Comparison of ENCODE assay signal across 8 mouse cellular contexts in genomic region chr3:98063833-98064232, GRCm38 (mm10). TPM values are rescaled to one million over a fixed set of nuclear protein-coding genes. Genes with fewer than 3 reads are reported as not detected.
DNase-seq lines count a peak whose midpoint lies in the region; ATAC-seq and TF ChIP-seq lines count a peak whose summit lies in the region.

No protein-coding gene starts in this region.

- H3K27me3 ChIP-seq in hindbrain, embryonic 14.5 days (ENCODE audit: control insufficient read depth, insufficient read depth, low read length), result no peaks in the 10 kb centered on the region
- H3K27me3 ChIP-seq in midbrain, postnatal 0 days (ENCODE audit: insufficient read depth, low read length), result no peaks in the 10 kb centered on the region

- H3K9ac ChIP-seq in hindbrain, embryonic 14.5 days, result 0 out of 2 replicates have a peak overlapping the region, but pooled peaks have one; percentile 24
- no peak overlapping the region for H3K9ac ChIP-seq in midbrain, postnatal 0 days (replicated peaks; ENCODE audit: low read length, poor library complexity, severe bottlenecking)

- 23% methylated on average over 9 of the region's 9 CpGs for WGBS in hindbrain, embryonic 14.5 days
- 16% methylated on average over 9 of the region's 9 CpGs for WGBS in midbrain, postnatal 0 days

- peak overlapping the region; percentile 85 for H3K27ac ChIP-seq in layer of hippocampus, adult 2 months
- H3K27ac ChIP-seq in embryonic fibroblast, embryonic 13.5 days (ENCODE audit: insufficient read depth, low read length), result peak overlapping the region; percentile 86
- peak overlapping the region; percentile 88 for H3K27ac ChIP-seq in hindbrain, embryonic 14.5 days
- H3K27ac ChIP-seq in midbrain, postnatal 0 days (ENCODE audit: low read depth, low read length), result peak overlapping the region; percentile 21

- no peak for ATAC-seq in hindbrain, embryonic 14.5 days (ENCODE audit: low FRiP score)
- peak; percentile 17; the same call in 1 of the 2 replicates for ATAC-seq in midbrain, postnatal 0 days (ENCODE audit: low FRiP score)

- H3K4me3 ChIP-seq in layer of hippocampus, adult 2 months, result peak overlapping the region; percentile 10; the same call in 1 of the 2 replicates
- no peak overlapping the region for H3K4me3 ChIP-seq in embryonic fibroblast, embryonic 13.5 days (ENCODE audit: insufficient read depth, low read length)
- H3K4me3 ChIP-seq in hindbrain, embryonic 14.5 days (replicated peaks; ENCODE audit: low read length), result no peak overlapping the region
- H3K4me3 ChIP-seq in midbrain, postnatal 0 days (ENCODE audit: low read depth, low read length), result no peak overlapping the region

- no peak for TF ChIP-seq POLR2A in embryonic fibroblast, embryonic 13.5 days (IDR thresholded peaks at IDR 0.05; ENCODE audit: low read depth, low read length)

- no peak for DNase-seq in layer of hippocampus, adult 2 months (ENCODE audit: low spot score in 2 of 2)
- no peak for DNase-seq in layer of hippocampus, postnatal 10 days (ENCODE audit: low spot score in 2 of 2)
- no peak for DNase-seq in hindbrain, embryonic 14.5 days (ENCODE audit: low spot score)
- no peak for DNase-seq in midbrain, postnatal 0 days (ENCODE audit: low spot score)
- DNase-seq in urinary bladder, postnatal 25 days (ENCODE audit: low spot score), result no peak
- DNase-seq in layer of hippocampus, postnatal 36 days, result no peak
- no peak for DNase-seq in cerebellum, postnatal 36 days

- H3K4me1 ChIP-seq in embryonic fibroblast, embryonic 13.5 days (ENCODE audit: control insufficient read depth, insufficient read depth, low read length), result peaks cover 29% of the 10 kb centered on the region
- peaks cover 42% of the 10 kb centered on the region for H3K4me1 ChIP-seq in hindbrain, embryonic 14.5 days (replicated peaks; ENCODE audit: control insufficient read depth, insufficient read depth, low read length)
- peaks cover 11% of the 10 kb centered on the region; the same call in 1 of the 2 replicates for H3K4me1 ChIP-seq in midbrain, postnatal 0 days (ENCODE audit: insufficient read depth, low read length)

- H3K4me2 ChIP-seq in hindbrain, embryonic 14.5 days (replicated peaks), result peak overlapping the region; percentile 17
- no peak overlapping the region for H3K4me2 ChIP-seq in midbrain, postnatal 0 days (ENCODE audit: low read depth, low read length, poor library complexity, severe bottlenecking)

- H3K9me3 ChIP-seq in hindbrain, embryonic 14.5 days (ENCODE audit: control insufficient read depth, low read length), result no peaks in the 10 kb centered on the region
- H3K9me3 ChIP-seq in midbrain, postnatal 0 days (ENCODE audit: low read length), result no peaks in the 10 kb centered on the region

- no peak for TF ChIP-seq CTCF in layer of hippocampus, adult 2 months (conservative IDR thresholded peaks at IDR 0.05)
- TF ChIP-seq CTCF in embryonic fibroblast, embryonic 13.5 days (IDR thresholded peaks at IDR 0.05; ENCODE audit: borderline replicate concordance, insufficient read depth, low read length), result no peak
- TF ChIP-seq CTCF in midbrain, postnatal 0 days (IDR thresholded peaks at IDR 0.05), result no peak

- H3K36me3 ChIP-seq in hindbrain, embryonic 14.5 days (replicated peaks; ENCODE audit: control insufficient read depth, insufficient read depth), result no peaks in the 10 kb centered on the region
- H3K36me3 ChIP-seq in midbrain, postnatal 0 days (ENCODE audit: insufficient read depth, low read length), result no peaks in the 10 kb centered on the region

RNA-seq across cellular contexts. Expression of gene Notch2, which starts 50.5 kb away (rescaled TPM):
- 10 to 100 TPM; 22.2 to 25.5 TPM for total RNA-seq in layer of hippocampus, adult 2 months (2021)
- total RNA-seq in layer of hippocampus, postnatal 10 days (2021), result 10 to 100 TPM; 28.6 to 32.5 TPM
- 45.2 and 49.4 TPM in 2 replicates for polyA plus RNA-seq in embryonic fibroblast, embryonic 13.5 days (2011; ENCODE audit: insufficient read length, low read depth, missing spikeins)
- 14.8 and 15.2 TPM in 2 replicates for polyA plus RNA-seq in hindbrain, embryonic 14.5 days (2014; fragmentation: Nextera tagmentation; extraction: Ambion mirVana)
- total RNA-seq in midbrain, postnatal 0 days (2014; rRNA removed), result 22.8 and 33.5 TPM in 2 replicates
- 5.4 and 6.1 TPM in 2 replicates for polyA plus RNA-seq in midbrain, postnatal 0 days (2015; fragmentation: Nextera tagmentation; extraction: Ambion mirVana)
- 10 to 100 TPM; 23.2 to 24.6 TPM for total RNA-seq in layer of hippocampus, postnatal 36 days (2021)

Comparison
In these comparisons a context has a peak if more than half of its experiments do, and no peak if none do; other contexts are left out.
1. H3K27ac ChIP-seq: peak in every context shown above with its lines; median percentile 88 in hindbrain, embryonic 14.5 days; 86 in embryonic fibroblast, embryonic 13.5 days; 85 in layer of hippocampus, adult 2 months; 21 in midbrain, postnatal 0 days.